Mouse (Mus musculus) megakaryocyte, embryonic 14.5 days (primary cell): Measurements from ENCODE around the gene Mgea5.

Experiments
- FLI1 ChIP-seq: IDR thresholded peaks from 2 replicates; pipeline ENCODE4 v1.6.1; 2012; ENCODE audit warnings: low read length, inconsistent platforms, mixed read lengths
- GATA1 ChIP-seq: IDR thresholded peaks from 3 replicates; pipeline ENCODE4 v1.6.1; 2012; ENCODE audit warnings: mixed read lengths, low read length, inconsistent platforms, borderline replicate concordance

DNA sequence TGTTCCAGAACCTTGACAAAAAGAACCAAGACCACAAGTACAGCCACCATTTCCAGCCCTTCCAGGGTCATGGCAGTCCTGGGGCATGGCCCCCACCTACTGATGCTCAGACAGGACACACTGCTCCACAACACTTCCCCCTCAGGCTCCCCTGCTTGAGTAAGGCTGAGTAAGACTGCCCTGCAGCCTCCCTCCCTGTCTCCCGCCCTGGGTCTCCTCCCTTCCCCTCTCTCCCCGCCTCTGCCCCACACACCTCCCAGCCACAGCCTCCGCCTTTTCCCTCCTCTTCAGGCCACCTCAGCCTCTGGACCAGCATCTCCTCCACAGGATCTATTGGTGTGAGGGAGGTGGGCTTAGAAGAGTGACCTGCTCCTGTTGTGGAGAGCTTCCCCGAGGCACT, 19.8 kb upstream of the Mgea5 start:
- TF ChIP-seq GATA1 (no peak), FLI1 (no peak)
